Mouse (Mus musculus) spleen, postnatal 10 days (tissue): ENCODE measurements at regions not wholly inside any gene's neighbourhood (a gene's known extent, or its start where the extent isn't known, plus 50 kb on each side); places are given as distances from the start of the nearest gene placed in this dataset.
"Not testable (repeated sequence)": the region's sequence is repeated elsewhere in the genome, so short reads cannot be mapped to it uniquely, and the experiment has no call there.

ENCODE experiments used
- DNase-seq, 2 experiments: peaks; one replicate each; pipeline ENCODE4 v3.0.0; 2021 to 2022; ENCODE audit warnings: low spot score in 2 of 2

DNA sequence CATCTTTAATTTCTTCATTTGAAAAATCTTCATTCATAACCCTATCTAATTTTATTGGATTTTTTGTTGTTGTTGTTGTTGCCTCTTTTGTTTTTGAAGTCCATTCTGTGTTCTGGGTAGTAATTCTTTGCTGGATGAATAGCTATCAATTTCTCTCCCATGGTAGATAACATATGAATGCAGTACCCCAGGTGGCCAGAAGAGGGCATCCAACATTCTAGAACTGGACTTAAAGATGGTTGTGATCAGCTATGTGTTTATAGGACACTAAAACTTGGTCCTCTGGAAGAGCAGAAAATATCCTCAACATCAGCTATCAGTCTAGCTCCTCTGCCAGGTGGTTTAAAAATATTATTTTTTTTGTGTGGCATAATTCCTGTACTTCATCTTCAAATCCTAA is 73.0 kb downstream of the Prl2c3 start:
- peak in 1 of 2 experiments; percentile 69 for DNase-seq

DNA sequence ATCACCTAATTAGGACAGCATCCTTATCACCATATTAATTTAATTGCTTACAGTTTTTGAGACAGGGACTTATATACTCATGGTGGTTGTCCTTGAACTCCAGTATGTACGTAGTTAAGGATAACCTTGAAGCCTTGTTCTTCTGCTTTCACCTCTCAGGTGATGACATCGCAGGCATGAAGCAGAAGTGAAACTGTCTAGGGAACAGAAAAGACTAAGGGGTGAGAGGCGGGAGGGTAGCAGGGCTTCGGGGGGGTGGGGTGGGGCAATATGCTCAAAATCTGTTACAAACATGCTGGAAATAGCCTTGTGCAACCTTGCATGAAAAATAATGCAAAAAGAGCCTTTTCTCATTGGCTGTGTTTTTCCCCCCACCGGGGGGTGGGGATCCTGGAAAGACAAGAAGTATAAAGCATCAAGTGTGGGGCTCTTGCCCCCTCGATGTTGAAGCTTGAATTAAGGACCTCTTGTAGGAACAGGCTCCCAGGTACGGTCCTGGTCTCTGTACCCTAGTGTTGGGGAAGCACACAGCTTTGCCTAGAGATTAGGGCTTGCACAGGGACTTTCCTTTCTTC is 81.8 kb downstream of the Prl2c3 start:
- peak in 1 of 2 experiments; percentile 60 for DNase-seq

DNA sequence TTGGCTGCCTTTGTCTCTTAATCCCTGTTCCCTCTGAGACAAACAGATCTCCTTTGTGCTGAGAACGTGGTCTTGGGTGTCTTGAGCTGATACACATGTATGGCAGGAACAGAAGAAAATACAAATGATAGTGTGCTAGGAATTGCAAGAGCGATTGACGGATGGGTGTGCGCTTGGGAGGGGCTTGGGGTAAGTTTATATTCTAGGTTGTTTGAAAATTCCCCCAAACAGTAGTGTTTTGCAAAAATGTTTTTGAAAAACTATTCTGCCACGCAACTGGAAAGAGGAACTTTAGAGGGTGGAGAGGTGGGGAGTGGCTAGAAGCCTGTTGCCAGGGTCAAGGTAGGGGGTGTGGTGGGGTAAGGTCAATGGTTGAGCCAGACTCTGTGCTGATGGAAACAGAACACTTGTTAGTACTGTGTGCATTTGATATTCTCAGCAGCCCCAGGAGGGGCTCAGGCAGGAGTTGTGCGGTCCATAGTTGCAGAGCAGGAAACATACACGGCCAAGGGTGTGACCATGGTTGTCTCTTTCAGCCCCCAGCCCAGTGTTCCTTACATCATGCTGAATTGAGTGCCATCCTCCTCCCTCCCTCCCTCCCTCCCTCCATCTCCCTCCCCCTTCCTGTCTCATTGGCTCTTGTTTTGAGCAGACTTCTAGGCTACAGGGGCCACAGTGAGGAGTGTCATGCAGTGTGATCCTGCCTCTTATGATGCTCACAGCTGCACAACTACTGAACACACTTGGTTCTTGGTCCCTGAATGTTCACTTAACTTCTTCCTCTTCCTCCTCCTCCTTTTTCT is 88.2 kb downstream of the Prl2c3 start:
- no peak for DNase-seq

DNA sequence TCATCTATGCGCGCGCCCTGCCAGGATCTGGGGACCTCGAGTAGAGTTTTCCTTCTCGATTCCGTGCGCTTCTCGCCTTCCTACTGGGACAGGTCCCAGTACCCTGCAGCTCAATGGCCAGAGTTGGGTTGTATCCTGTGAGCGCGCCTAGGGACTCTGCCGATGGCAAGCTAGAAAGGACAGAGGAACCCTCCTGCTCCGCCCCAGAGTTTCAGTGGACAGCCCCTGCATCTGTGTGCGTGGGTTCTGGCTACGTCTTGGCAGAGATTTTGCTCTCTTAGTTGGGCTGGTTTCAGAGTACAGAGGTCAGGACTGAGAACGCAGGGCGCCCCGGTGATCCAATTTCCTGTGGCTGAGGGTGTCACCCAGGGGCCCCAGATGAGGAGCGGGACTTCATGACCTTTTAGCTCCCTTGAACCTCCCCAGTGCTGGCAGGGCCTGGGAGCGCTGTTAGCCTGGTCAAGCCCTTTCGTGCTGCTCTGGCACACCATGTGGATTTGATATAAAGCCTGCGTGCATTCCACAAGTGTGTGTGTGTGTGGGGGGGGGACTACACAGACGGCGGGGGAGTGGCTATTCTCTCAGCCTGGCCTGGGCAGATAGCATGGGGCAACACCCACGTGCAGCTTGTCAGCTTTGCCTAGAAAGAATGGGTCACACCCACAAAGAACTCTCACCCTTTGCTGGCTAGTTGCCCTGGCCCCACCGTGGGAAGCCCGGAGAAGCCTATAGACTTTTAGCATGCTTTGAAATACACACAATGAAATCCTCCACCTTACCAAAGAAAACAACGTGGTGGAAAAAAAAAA is 96.9 kb downstream of the Prl2c3 start:
- peak in 1 of 2 experiments; percentile 30 for DNase-seq

DNA sequence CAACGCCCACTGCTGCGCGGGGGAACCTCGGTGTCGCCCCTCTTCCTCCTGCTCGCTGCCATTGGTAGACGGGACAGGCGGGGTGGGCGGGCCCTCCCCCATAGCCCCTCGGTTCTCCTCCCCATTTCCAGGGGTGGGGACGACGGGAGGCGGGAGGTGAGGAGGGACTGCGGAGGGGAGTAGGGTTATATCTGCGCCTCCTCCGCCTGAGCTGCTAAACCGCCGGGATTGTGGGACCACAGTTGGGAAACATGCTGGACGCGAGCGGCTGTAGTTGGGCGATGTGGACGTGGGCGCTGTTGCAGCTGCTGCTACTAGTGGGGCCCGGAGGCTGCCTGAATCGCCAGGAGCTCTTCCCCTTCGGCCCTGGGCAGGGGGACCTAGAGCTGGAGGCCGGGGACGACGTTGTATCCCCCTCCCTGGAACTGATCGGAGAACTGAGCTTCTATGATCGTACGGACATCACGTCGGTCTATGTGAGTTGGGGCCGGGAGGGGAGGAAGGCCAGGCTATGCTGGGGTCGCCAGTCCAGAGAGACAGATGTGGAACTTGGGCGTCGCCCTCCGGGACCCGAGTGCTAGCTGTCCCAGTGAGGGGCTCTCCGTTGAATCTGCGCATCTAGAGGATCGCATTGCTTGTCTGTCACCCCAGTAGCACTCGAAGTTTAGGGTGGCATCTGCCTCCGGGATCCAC is 97.6 kb downstream of the Prl2c3 start:
- DNase-seq, result not testable (repeated sequence)

DNA sequence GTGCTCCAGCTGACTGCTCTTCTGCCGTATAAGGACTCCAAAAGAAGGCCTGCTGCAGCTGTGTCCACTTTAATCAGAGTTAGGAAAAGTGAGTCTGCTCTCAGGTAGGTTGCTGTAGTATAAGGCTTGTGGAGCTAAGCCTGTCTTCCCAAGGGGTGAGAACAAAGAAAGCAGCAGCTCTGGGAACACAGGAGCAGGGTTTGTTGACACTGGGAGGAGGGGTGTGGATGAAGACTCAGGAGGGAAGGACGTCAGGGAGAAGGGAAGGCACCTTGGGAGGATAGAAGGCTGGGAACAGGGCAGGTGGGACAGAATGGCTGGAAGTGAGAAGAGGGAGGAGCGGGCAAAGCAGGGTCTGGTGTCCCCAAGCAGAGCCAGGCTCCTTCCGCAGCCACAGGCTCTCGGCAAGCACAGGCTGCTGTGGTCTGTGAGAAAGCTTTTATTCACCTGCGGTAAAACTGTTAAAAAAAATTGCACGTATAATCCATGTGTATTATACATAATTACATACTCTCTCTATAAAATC is 106.2 kb downstream of the Prl2c3 start:
- DNase-seq, result not testable (repeated sequence)

DNA sequence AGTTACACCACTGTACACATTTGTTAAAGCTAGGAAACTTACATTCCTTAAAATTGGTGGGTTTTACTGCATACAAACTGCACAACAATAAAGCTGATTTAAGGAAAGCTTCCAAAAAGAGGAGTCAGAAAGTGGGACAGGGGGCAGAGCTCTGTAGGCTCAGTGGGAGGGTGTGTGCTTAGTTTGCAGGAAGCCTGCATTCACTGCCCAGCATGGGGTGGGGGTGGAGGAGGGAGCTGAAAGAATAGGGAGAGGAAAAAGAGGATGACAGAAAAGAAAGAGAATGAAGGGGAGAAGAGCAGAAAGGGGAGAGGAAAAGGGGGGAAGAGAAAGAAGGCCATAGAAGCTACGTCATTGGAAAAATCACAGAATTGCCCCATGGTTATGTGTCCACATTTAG is 111.1 kb downstream of the Prl2c3 start:
- not testable (repeated sequence) for DNase-seq

DNA sequence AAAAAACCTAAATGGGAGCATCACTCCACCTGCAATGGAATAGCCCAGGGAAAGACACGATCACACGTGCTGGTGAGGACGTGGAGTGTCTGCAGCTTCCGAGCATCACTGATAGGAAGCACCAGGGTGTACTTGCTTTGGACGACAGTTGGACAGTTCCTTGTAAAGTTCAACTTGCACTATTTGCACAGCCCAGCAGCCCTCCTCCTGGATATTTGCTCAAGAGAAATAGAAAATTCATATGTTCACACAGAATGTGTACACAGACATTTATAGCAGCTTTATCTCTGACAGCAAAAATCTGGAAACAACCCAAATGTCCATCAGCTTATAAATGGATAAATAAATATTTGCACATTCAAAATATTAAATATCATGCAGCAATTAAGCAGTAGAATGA is 111.7 kb downstream of the Prl2c3 start:
- DNase-seq, result not testable (repeated sequence)

DNA sequence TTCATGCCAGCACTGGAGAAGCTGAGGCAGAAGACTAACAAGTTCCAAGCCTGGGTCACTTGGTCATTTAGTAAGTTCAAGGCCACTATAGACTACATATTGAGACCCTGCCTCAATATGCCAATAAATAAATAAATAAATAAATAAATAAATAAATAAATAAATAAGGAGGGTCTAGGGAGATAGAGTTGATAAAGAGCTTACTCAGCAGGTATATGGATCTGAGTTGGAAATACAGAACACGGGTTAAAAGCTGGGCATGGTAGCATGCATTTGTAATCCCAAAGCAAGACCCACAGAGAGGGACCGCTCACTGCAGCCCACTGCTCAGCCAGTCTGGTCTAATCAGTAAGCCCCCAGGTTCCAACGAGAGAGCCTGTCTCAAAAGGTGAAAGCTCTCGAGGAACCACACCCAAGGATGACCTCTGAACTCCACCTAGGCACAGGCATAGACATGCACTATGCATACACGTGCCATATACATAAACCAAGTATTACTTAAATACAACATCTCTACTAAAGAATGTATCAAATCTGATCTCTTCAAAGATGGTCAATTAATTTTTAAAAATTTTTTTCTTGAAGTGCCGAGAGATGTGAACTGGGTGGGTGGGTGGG is 115.4 kb downstream of the Ero1lb start:
- not testable (repeated sequence) for DNase-seq

DNA sequence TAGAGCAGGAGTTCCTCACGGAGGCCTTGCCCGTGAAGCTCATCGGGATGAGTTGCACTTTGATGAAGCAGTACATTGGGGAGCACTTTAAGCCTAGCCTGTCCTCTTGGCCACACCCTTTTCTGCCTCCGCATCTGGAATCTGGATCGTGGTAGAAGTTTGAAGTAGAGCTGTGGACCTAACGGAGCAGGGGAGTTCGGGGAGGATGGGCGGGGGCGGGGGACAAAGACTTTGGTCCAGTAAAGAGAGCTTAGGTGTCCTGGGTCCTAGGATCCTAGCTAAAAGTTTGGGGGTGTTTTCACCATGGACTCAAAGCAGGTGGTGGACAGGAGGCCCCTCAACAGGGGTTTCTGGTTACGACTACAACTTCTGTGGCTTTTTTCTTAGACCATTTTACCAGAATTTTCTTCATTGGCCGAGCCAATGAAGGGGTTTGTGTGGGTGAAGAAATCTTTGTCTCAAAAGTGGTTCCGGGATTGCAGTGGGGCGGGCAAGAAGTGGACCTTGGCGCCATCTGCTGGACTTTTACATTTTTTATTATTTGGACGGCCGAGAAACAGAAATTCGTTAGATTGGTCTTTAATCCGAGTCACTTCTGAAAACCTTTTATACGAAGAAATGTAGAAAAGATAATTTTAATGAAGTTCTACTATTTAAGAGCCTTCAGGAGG is 114.7 kb downstream of the Ero1lb start:
- DNase-seq, result peak in 1 of 2 experiments; percentile 51

DNA sequence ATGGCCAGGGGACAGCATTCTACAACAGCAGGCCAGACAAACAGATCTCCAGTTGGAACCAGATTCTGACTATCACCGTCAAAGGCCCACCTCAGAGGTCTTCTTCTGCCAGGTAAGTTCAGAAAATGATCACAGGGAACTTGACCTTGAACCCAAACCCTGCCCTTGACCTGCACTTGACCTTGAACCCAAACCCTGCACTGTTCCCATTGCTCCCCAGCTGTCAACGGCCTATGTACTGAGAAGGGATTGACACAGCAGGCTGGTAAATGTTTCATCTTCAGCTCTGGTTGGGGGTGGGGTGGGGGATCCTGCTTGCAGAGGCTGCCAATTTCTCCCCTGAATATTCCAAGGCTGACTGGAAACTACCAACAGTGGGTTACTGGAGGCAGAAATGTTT is 111.7 kb downstream of the Ero1lb start:
- DNase-seq, result no peak

DNA sequence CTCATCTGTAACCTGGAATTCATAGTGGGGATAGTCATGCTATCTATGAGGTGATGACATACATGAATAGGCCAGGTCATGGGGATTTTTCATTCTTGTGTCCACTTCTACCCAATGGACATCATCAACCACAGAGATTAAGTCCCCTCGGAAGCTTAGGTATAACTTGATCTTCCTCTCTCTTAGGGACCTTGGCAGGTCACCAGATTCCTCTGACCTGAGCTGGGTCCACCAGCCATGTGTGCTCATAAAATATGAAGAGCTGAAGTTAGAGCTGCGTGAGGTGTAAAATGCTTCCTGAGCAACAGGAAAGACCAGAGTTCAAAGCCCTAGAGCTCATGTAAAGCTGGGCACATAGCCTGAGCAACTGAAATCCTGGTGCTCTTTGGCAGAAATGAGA is 105.3 kb downstream of the Ero1lb start:
- DNase-seq, result not testable (repeated sequence)

DNA sequence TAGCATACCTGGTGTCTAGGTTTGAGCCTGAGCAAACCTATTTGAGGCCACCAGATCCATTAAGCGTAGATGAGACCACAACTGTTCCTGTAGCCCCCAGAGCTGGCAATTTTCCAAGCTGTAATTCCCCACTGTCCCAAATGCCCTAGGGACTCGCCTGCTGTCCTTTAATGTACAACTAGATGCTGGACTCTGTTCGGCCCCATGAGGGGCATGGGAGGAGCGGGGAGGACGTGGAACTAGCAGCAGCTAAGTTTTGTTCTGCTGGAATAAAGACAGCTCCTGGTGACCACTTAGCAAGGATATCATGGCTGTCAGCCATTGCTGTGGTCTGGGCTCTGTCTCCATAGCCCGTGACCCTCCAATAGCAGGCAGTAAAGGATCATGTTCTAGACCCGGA is 103.1 kb downstream of the Ero1lb start:
- DNase-seq, result not testable (repeated sequence)

DNA sequence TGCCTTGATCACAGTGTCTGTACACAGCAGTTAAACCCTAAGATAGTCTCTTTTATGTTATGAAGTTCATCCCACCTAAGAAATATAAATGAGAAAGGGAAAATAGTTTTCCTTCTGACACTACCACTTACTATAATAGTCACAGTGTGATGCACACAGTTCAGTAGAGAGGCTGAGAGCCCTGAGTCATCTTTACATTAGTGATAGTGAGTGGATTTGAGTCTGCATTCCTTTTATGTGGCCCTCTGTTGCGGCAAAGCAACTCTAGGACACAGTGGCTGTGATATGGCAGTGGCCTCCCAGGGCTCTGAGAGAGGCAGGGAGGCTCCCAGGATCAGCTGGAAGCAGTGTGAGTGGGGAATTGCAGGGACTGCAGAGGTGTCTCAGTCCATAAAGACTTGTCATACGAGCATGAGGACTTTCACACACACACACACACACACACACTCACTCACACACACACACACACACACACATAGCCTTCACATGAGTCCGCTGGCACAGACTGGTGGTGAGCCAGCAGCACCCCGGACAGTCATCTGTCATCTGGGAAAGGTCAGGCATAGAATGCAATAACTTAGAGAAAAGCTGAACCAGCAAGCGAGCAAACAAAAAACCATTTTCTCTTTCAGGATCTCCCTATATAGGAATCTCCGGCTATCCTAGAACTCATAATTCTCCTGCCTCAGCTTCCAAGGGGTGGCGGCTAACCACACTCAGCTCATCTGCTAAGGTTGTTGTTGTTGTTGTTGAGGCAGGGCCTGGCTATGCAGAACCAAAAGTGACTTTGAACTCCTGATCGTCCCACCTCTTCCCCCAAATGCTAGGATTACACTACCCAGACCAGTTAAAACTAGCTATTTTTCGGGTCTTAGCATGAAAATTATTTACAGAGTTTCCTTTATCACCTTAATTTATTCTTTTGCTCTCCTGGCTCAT is 102.3 kb downstream of the Ero1lb start:
- DNase-seq, result not testable (repeated sequence)

DNA sequence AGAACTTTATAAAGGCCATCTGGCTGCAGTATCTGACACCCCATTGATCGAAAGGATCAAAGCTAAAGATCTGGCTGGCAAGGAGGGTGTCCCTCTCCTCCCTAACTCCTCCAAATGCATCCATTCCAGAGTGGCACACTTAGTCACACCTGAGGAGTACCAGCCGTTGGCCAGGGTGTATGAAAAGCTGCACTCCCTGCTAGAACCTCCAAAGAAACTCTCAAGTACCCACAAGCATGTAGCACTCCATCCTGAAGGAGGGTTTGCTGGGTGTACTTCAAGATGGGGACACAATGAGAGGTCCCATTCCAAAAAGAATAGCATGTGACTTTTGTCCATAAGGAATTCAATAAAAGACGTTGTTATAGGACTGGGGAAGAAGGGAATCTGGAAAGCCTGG is 100.4 kb downstream of the Ero1lb start:
- not testable (repeated sequence) for DNase-seq
